Mouse (Mus musculus): ENCODE measurements around the gene Ube2s. TPM values are rescaled to one million over a fixed set of nuclear protein-coding genes. Genes with fewer than 3 reads are reported as not detected.

Ube2s gene
- polyA plus RNA-seq, 3 experiments from 2014 or later: 13.2 to 64.5 (median 31.1) TPM

GRCm38 (mm10) chr7:4776861-4777830, 35.2 kb downstream of the Ube2s start:
- peak; percentile 60 for ATAC-seq

GRCm38 (mm10) chr7:4776131-4776530, 36.3 kb downstream of the Ube2s start:
- no peak for ATAC-seq

DNA sequence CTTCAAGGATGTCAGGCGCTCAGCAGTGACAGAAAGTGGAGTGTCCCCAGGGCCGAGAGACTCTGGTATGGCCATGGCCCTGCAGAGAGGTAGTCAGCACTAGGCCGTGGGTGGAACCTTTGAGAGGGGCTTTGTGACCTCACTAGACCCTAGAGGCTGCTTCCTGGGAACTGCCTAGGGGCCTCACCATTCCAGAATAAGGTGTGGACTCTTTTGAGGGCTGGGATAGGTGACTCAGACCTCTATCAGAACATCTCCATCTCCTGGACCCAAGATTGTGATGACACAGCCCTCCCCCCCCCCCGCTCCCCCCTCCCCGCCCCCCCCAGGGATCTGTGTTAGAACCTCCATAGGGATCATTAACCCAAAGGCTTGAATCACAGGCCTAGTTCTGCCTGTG, 41.2 kb downstream of the Ube2s start, which contains the start of gene Fam71e2:
Gene Fam71e2 (minus strand): TSS at position 101 of the 400 bp plus-strand sequence.
- ATAC-seq: no peak

DNA sequence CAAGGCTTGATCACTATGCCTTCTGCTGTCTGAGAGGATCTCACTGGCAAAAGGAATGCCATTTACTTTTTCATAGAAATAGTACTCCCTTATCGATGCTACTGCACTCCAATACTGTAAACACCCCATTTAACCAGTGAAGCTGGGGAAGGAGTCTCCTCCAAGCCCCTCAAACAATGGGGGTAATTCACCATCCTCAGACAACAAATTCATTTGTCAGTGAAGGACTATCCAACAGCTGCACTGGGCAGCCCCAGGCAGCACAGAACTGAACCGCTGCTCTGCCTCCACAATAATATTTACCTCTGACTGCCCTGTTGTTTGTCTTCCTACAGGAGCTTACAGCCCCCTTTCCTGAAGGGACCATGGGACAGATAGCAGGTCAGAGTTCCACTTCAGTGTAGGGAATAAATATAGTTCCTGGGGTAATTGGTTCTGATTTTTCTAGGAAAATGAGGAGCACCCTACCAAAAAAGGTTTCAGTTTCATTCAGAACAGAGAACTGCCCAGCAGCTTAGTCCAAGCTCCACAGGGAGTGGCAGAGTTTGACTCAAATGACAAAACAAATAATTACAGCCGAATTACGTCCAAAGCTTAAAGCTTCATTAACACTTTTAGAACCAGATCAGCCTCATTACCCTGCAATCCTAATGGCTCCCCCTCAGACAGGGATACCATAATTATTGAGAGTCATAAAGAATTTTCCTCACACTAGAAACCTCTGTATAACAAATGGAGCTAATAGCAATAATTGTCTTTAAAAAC, 47.3 kb downstream of the Ube2s start:
- no peak for ATAC-seq

GRCm38 (mm10) chr7:4759670-4760069, 52.7 kb downstream of the Ube2s start:
- ATAC-seq: no peak

DNA sequence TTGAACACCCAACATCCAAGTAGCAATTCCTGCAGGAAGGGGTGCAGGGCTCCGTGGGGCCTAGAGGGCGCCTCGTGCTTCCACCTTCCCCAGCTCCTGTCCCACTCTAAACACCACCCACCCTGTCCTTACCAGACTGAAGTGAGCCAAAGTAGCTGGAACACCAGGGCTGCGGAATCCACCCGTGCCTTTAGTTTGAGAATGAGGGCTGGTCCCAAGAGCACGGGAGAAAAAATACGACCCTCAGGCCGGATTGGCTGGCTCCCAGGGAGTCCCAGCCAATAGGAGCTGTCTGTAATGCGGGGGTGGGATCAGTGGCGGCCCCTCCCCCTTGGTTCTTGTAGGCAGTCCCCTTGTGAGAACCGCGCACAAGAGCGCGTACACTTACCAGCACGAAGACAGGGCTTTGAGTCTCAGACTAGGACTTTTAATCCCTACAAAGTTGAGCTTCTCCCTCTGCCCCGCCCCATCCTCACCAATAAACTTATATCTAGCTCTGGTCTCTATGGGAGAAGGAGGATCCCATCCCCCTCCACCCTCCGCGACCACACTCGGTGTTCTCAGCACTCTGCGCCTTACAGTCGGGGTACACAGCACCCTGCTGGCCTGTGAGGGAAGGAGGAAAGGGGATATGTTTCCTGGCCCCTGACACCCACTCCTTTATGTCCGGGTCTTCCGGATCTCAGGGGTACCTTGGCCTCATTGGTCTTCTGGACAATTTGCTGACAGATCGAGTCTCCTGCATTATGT, 59.4 kb downstream of the Ube2s start, which contains the start of gene Cox6b2:
Gene Cox6b2 (minus strand): TSS at position 274 of the 750 bp plus-strand sequence.
- peak; percentile 52 for ATAC-seq

DNA sequence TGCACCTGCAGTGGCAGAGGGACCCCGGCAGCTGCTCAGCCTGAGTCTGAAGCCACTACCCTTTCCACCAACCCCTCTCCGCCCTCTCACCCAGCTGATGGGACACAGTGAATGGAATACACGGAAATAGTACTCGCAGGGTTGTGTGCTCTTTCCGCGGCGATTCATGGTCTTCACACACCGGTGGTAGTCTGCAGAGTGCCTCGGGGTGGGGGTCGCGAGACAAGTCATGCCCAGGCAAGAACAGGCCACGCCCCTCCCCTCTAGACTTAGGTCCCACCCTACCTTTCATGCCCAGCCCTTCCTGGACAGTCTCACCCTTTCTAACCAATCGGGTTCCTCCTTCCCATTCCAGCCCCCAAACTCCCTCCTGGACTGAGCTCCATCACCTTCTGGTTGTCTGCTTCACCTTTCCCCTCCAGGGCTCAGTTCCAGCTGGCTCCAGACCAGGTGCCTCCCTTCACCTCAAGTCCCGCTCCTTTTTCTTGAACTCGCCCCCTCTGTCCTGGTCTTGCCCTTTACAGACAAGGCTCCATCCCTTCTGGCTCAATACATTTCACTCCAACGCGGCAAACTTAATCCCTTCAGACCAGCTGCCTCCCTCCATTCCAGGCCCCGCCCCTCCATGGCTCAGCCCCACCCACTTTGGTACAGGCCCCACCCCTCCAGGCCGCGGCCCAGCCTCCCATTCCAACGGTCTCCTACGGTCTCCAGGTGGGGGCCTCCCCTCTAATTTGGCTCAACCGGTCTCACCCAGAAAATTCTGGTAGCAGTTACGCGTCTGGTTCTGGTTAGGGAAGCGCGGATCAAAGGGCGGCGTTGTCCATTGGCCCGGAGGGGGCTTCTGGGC, 60.2 kb downstream of the Ube2s start:
- ATAC-seq: no peak

- ATAC-seq: no peak
Measured at GRCm38 (mm10) chr7:4749169-4749568, 63.2 kb downstream of the Ube2s start.

DNA sequence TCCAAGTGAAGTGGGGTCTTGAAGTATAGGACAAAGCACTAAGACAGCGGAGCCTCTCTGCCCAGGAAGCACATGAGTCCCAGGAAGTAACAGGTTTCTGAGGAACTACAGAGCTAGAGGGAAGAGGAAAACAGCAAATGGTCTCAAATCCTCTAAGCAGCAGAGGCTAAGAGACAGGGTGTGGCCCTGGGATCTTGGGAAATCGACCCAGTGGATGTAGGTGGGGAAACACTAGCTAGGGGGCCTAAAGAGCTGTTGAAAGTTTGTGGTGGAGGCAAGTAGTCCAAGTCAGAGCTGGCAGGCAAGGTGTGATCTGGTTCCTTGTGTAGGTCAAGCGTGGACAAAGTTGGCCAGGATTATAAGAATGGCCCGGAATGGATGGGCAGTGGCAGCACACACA, 64.1 kb downstream of the Ube2s start:
- ATAC-seq: no peak

- no peak for ATAC-seq
Measured at GRCm38 (mm10) chr7:4747156-4747899, 65.1 kb downstream of the Ube2s start.

DNA sequence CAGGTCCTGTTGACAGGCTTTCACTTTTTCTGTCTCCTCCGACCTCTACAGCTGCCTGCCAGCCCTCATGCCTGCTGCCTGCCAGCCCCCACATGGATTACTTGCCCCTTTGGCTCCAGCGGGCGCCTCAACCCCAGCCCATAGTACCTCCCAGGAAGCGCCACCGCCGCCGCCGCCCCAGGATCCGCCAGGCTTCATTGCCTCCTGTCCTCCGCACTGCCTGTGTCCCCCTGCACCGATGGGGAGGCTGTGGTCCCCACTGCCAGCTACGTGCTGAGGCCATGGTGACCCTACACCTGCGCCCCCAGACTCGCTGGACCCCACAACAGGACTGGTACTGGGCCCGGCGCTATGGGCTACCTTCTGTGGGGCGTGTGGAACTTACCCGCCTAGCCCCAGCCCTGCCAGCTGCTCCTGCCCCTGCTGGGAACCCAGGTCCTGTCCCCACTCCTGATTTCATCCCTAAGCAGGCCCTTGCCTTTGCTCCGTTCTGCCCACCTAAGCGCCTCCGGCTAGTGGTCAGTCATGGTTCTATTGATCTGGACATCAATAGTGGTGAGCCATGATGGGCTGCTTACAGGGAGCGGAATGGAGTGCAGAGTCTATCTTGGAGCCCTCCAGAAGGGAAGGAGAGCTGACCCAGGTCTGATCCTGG, 65.9 kb downstream of the Ube2s start:
- no peak for ATAC-seq

DNA sequence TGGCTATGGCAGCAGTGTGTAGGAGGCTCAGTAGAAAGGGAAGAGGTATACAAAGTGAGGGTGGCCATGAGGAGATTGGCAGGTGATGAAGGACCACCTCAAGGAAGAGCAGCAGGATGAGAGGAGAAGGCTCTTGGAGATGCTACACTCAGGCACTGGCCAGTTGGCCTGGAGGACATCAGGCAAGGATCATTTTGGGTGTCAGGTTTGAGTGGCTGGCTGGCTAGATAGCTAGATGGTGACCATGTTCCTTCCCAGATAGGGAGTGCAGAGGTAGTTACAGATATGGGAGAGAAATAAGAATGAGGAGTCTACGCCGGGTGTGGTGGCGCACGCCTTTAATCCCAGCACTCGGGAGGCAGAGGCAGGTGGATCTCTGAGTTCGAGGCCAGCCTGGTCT, 67.5 kb downstream of the Ube2s start:
- ATAC-seq: no peak

Other genes starting within 250 kb of the Ube2s start
- gene Ptprh, start 208.5 kb downstream of the Ube2s start, polyA plus RNA-seq (2017; shearing (Covaris generic)): not detected
- 1 to 10 TPM; 3.1 to 4.1 (median 4.0) TPM for gene Tmem86b, start 181.2 kb downstream of the Ube2s start, polyA plus RNA-seq (2017; shearing (Covaris generic))
- 10 to 100 TPM in 1 of 3 experiments, 1 to 10 TPM in 2; 7.7 to 13.6 (median 9.7) TPM for gene Ppp6r1, start 153.6 kb downstream of the Ube2s start, polyA plus RNA-seq (2017; shearing (Covaris generic))
- 10 to 100 TPM; 41.5 to 52.0 (median 46.5) TPM for gene Hspbp1, start 127.5 kb downstream of the Ube2s start, polyA plus RNA-seq (2017; shearing (Covaris generic))
- gene Brsk1, start 122.0 kb downstream of the Ube2s start, polyA plus RNA-seq (2017; shearing (Covaris generic)): under 1 TPM in 1 of 3 experiments, not detected in 2; 0.62 TPM
- gene Tmem150b, start 87.3 kb downstream of the Ube2s start, polyA plus RNA-seq (2017; shearing (Covaris generic)): not detected
- gene Kmt5c, start 72.5 kb downstream of the Ube2s start, polyA plus RNA-seq (2017; shearing (Covaris generic)): 10 to 100 TPM; 22.6 to 25.7 (median 24.9) TPM
- gene Cox6b2, start 59.5 kb downstream of the Ube2s start, polyA plus RNA-seq (2017; shearing (Covaris generic)): 1 to 10 TPM in 1 of 3 experiments, under 1 TPM in 1, not detected in 1; 0.86 to 1.4 TPM
- gene Fam71e2, start 41.3 kb downstream of the Ube2s start, polyA plus RNA-seq (2017; shearing (Covaris generic)): not detected
- gene Il11, start 29.7 kb downstream of the Ube2s start, polyA plus RNA-seq (2017; shearing (Covaris generic)): not detected
- gene Tmem190, start 29.7 kb downstream of the Ube2s start, polyA plus RNA-seq (2017; shearing (Covaris generic)): not detected
- gene Tmem238, start 22.9 kb downstream of the Ube2s start, polyA plus RNA-seq (2017; shearing (Covaris generic)): under 1 TPM in 1 of 3 experiments, not detected in 2; 0.90 TPM
- 100 to 1,000 TPM; 324 to 638 (median 419) TPM for gene Rpl28, start 19.7 kb downstream of the Ube2s start, polyA plus RNA-seq (2017; shearing (Covaris generic))
- not detected for gene Shisa7, start 32.1 kb upstream of the Ube2s start, polyA plus RNA-seq (2017; shearing (Covaris generic))
- 10 to 100 TPM; 26.6 to 36.5 (median 34.4) TPM for gene Isoc2b, start 57.7 kb upstream of the Ube2s start, polyA plus RNA-seq (2017; shearing (Covaris generic))
- gene Isoc2a, start 64.6 kb upstream of the Ube2s start, polyA plus RNA-seq (2017; shearing (Covaris generic)): under 1 TPM; 0.58 to 0.92 (median 0.70) TPM
- gene Gm36210, start 93.9 kb upstream of the Ube2s start, polyA plus RNA-seq (2017; shearing (Covaris generic)): not detected
- gene Zfp628, start 102.6 kb upstream of the Ube2s start, polyA plus RNA-seq (2017; shearing (Covaris generic)): 1 to 10 TPM in 2 of 3 experiments, under 1 TPM in 1; 0.93 to 1.8 (median 1.6) TPM
- gene Nat14, start 109.4 kb upstream of the Ube2s start, polyA plus RNA-seq (2017; shearing (Covaris generic)): under 1 TPM in 2 of 3 experiments, not detected in 1; 0.34 to 0.44 TPM
- gene Ssc5d, start 113.2 kb upstream of the Ube2s start, polyA plus RNA-seq (2017; shearing (Covaris generic)): not detected
- 1 to 10 TPM in 2 of 3 experiments, not detected in 1; 1.2 to 2.0 TPM for gene Sbk2, start 151.8 kb upstream of the Ube2s start, polyA plus RNA-seq (2017; shearing (Covaris generic))
- not detected for gene Sbk3, start 158.6 kb upstream of the Ube2s start, polyA plus RNA-seq (2017; shearing (Covaris generic))
- 1 to 10 TPM; 4.3 to 6.0 (median 5.1) TPM for gene Zfp579, start 183.6 kb upstream of the Ube2s start, polyA plus RNA-seq (2017; shearing (Covaris generic))
- gene Zfp524, start 201.8 kb upstream of the Ube2s start, polyA plus RNA-seq (2017; shearing (Covaris generic)): 10 to 100 TPM; 34.4 to 44.7 (median 38.9) TPM
- gene Fiz1, start 202.1 kb upstream of the Ube2s start, polyA plus RNA-seq (2017; shearing (Covaris generic)): 10 to 100 TPM in 1 of 3 experiments, 1 to 10 TPM in 2; 7.2 to 15.1 (median 7.9) TPM
- 10 to 100 TPM in 2 of 3 experiments, 1 to 10 TPM in 1; 7.8 to 17.2 (median 10.8) TPM for gene Gm44973, start 202.9 kb upstream of the Ube2s start, polyA plus RNA-seq (2017; shearing (Covaris generic))
- 1 to 10 TPM; 2.5 to 6.7 (median 5.2) TPM for gene Zfp865, start 207.8 kb upstream of the Ube2s start, polyA plus RNA-seq (2017; shearing (Covaris generic))
- gene Ccdc106, start 208.0 kb upstream of the Ube2s start, polyA plus RNA-seq (2017; shearing (Covaris generic)): not detected
- gene 4632433K11Rik, start 221.5 kb upstream of the Ube2s start, polyA plus RNA-seq (2017; shearing (Covaris generic)): not detected
- 1 to 10 TPM; 3.0 to 5.1 (median 3.7) TPM for gene Zfp784, start 225.9 kb upstream of the Ube2s start, polyA plus RNA-seq (2017; shearing (Covaris generic))
- gene Zfp580, start 238.9 kb upstream of the Ube2s start, polyA plus RNA-seq (2017; shearing (Covaris generic)): 1 to 10 TPM in 1 of 3 experiments, under 1 TPM in 2; 0.77 to 1.3 (median 0.93) TPM
- 10 to 100 TPM; 26.0 to 33.4 (median 32.0) TPM for gene U2af2, start 249.6 kb upstream of the Ube2s start, polyA plus RNA-seq (2017; shearing (Covaris generic))

Measured in inflammation-experienced regulatory T-cells, adult 6 months (primary cell).